Mouse (Mus musculus): ENCODE measurements around the gene Ddo. TPM values are rescaled to one million over a fixed set of nuclear protein-coding genes. Genes with fewer than 3 reads are reported as not detected.

The Ddo gene
- total RNA-seq, 2 experiments from 2014 or later = 21.5 to 36.9 TPM

- Histone ChIP-seq H3K27ac (no peak overlapping the region), H3K4me3 (no peak overlapping the region)
- TF ChIP-seq CTCF (IDR thresholded peaks at IDR 0.05) = no peak
- no peak for DNase-seq
- intact Hi-C loops (cut with DNase I) = no loop called here
These were observed 43.5 kb downstream of the Ddo start for GRCm38 (mm10) chr10:40673297-40673665.

- intact Hi-C loops (cut with DNase I) = no loop called here
- no peak for TF ChIP-seq CTCF (IDR thresholded peaks at IDR 0.05)
- H3K27ac ChIP-seq = no peak overlapping the region
- no peak for DNase-seq
- no peak overlapping the region for H3K4me3 ChIP-seq
These were observed 44.3 kb downstream of the Ddo start for GRCm38 (mm10) chr10:40674151-40674550.

- intact Hi-C loops (cut with DNase I) = no loop called here
- no peak for TF ChIP-seq CTCF (IDR thresholded peaks at IDR 0.05)
- no peak for DNase-seq
- no peak overlapping the region for H3K27ac ChIP-seq
- no peak overlapping the region for H3K4me3 ChIP-seq
These were observed 46.1 kb downstream of the Ddo start for GRCm38 (mm10) chr10:40675921-40676320.

GRCm38 (mm10) chr10:40678477-40678876 lies 48.7 kb downstream of the Ddo start:
- intact Hi-C loops (cut with DNase I) = no loop called here
- H3K27ac ChIP-seq = no peak overlapping the region

DNA sequence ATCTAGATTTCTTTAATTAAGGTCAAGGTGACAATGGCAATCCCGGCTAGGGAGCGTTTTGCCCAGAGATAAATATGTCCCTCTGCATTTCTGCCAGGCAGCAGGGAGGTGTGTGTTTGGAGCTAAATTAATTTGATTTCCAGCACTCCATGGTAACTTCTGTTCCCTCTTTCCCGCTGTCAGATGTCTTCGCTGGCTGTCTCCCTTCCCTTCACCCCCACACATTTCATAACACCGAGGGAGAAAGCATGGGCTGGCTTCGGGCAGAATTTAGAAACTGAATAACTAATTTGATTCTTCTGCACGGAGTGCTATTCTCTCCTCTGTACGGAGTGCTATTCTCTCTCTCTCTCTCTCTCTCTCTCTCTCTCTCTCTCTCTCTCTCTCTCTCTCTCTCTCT lies 52.7 kb downstream of the Ddo start:
- H3K4me3 ChIP-seq = no peak overlapping the region
- intact Hi-C loops (cut with DNase I) = loop anchor here (10.0 kb wide), 1 partner anchor 202 kb away; the partner anchor contains the start of genes Cdc40 and Wasf1
- TF ChIP-seq CTCF (IDR thresholded peaks at IDR 0.05) = no peak
- DNase-seq = no peak
- no peak overlapping the region for H3K27ac ChIP-seq

More at GRCm38 (mm10) chr10:40678477-40678876, 48.7 kb downstream of the Ddo start:
- no peak overlapping the region for H3K4me3 ChIP-seq
- no peak for DNase-seq
- peak; percentile 1; the same call in 1 of the 2 replicates for TF ChIP-seq CTCF (IDR thresholded peaks at IDR 0.05)

GRCm38 (mm10) chr10:40683092-40683867 lies 53.5 kb downstream of the Ddo start, which contains the start of gene Mettl24:
TSS of gene Mettl24 (plus strand) at chr10:40683282.
- intact Hi-C loops (cut with DNase I) = loop anchor here (10.0 kb wide), 1 partner anchor 202 kb away; the partner anchor contains the start of genes Cdc40 and Wasf1
- peak within 1 kb of the TSS; percentile 81 for H3K4me3 ChIP-seq
- peak within 1 kb of the TSS; percentile 79 for H3K27ac ChIP-seq
- peak; percentile 84 for DNase-seq
- peak; percentile 79 for TF ChIP-seq CTCF (IDR thresholded peaks at IDR 0.05)

GRCm38 (mm10) chr10:40683868-40684253 lies 54.0 kb downstream of the Ddo start:
- intact Hi-C loops (cut with DNase I) = loop anchor here (10.0 kb wide), 1 partner anchor 201 kb away; the partner anchor contains the start of genes Cdc40 and Wasf1
- TF ChIP-seq CTCF (IDR thresholded peaks at IDR 0.05) = no peak
- peak; percentile 15 for DNase-seq
- Histone ChIP-seq H3K27ac (peak overlapping the region; percentile 79), H3K4me3 (peak overlapping the region; percentile 81)

GRCm38 (mm10) chr10:40684326-40684725 lies 54.5 kb downstream of the Ddo start:
- no peak for TF ChIP-seq CTCF (IDR thresholded peaks at IDR 0.05)
- no peak for DNase-seq
- intact Hi-C loops (cut with DNase I) = loop anchor here (10.0 kb wide), 1 partner anchor 200 kb away; the partner anchor contains the start of genes Cdc40 and Wasf1
- Histone ChIP-seq H3K4me3 (peak overlapping the region; percentile 81; the same call in 1 of the 2 replicates), H3K27ac (no peak overlapping the region)

DNA sequence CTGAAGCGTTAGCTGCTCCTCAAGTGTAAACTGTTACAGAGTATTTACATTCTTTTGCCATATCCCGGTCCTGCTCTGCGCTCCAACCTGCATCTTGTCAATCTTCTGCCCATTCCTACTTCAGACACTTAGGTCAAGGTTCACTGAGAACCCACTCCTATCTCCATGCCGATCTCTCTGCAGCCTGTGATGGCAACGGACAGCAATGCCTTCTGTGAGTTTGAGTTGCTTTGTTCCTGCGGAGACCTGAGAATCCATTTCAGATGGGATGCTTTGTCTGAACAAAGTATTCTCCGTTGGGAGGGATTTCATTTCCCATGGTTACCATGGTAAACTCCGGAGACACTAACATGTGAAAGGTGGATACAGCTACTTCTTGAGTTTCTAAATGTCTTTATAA lies 55.8 kb downstream of the Ddo start:
- DNase-seq = no peak
- H3K4me3 ChIP-seq = no peak overlapping the region

GRCm38 (mm10) chr10:40686976-40687375 lies 57.2 kb downstream of the Ddo start:
- TF ChIP-seq CTCF (IDR thresholded peaks at IDR 0.05) = no peak
- Histone ChIP-seq H3K4me3 (no peak overlapping the region), H3K27ac (no peak overlapping the region)
- DNase-seq = no peak
- intact Hi-C loops (cut with DNase I) = loop anchor here (10.0 kb wide), 1 partner anchor 198 kb away; the partner anchor contains the start of genes Cdc40 and Wasf1

More for the DNA sequence above, 55.8 kb downstream of the Ddo start:
- no peak overlapping the region for H3K27ac ChIP-seq
- no peak for TF ChIP-seq CTCF (IDR thresholded peaks at IDR 0.05)
- intact Hi-C loops (cut with DNase I) = loop anchor here (10.0 kb wide), 1 partner anchor 199 kb away; the partner anchor contains the start of genes Cdc40 and Wasf1

DNA sequence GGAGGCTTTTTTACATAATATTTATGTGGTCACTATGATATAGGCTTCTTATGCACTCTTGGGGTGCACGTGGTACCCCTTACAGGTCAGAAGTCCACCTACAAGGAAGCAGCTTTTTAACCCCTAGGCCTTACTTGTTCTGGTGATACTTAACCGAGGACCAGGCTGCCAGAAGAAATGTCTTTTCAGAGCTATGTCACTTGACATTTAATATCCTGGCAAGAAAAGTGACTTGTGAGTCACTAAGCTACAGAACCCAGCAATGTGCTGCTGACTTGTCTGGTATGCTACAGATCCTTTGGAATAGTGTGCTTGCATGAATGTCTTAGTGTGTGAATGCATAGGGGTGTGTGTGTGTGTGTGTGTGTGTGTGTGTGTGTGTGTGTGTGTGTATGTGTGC lies 57.6 kb downstream of the Ddo start:
- Histone ChIP-seq H3K4me3 (no peak overlapping the region), H3K27ac (no peak overlapping the region)
- no peak for DNase-seq
- no peak for TF ChIP-seq CTCF (IDR thresholded peaks at IDR 0.05)
- intact Hi-C loops (cut with DNase I) = loop anchor here (10.0 kb wide), 1 partner anchor 197 kb away; the partner anchor contains the start of genes Cdc40 and Wasf1

DNA sequence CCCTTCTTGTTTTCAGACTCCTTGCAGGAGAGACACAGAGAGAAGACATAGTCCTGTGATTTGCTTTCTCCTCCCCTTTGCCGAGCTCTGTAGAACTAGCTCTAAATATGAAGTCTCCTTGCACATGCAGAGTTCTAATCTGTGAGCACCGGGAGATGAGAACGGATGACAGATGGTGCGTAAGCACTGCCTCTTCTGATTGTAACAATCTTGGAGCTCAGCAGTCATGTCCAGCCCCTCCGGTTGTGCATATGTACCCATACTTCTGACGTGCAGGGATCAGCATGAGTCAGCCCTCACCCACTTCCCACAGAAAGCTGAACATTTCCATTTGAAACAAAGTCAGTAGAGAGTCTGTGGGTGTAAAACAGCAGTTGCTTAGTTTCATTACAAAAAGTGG lies 58.5 kb downstream of the Ddo start:
- intact Hi-C loops (cut with DNase I) = loop anchor here (10.0 kb wide), 1 partner anchor 197 kb away; the partner anchor contains the start of genes Cdc40 and Wasf1
- no peak overlapping the region for H3K27ac ChIP-seq
- TF ChIP-seq CTCF (IDR thresholded peaks at IDR 0.05) = no peak
- H3K4me3 ChIP-seq = no peak overlapping the region
- DNase-seq = no peak

DNA sequence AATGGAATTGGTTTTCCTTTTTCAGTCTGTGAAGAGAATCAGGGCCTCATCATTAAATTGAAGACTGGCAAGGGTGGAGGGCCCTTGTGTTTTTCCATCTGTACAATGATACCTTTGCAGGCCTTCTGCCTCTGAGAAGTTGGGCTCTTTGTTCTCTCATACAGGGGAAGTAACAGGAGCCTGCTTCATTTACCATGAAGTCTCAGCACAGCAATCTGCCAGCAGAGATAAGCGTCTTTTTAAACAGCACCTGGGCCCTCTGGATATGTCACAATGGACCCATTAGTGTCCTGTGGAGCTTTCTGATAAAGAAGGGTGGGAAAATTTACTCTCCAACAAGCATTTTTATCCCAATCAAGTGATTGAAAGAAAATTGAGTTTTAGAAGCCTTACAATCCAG lies 59.1 kb downstream of the Ddo start:
- intact Hi-C loops (cut with DNase I) = loop anchor here (10.0 kb wide), 1 partner anchor 196 kb away; the partner anchor contains the start of genes Cdc40 and Wasf1
- DNase-seq = no peak
- no peak for TF ChIP-seq CTCF (IDR thresholded peaks at IDR 0.05)
- Histone ChIP-seq H3K27ac (no peak overlapping the region), H3K4me3 (no peak overlapping the region)

Measured in gastrocnemius, adult 2 months (tissue).